Mouse (Mus musculus): ENCODE results near the gene Ptger1. TPM values are rescaled to one million over a fixed set of nuclear protein-coding genes. Genes with fewer than 3 reads are reported as not detected.

Gene Ptger1
- total and polyA plus RNA-seq, 2 experiments from 2014 or later = 0.20 TPM; not detected in 1

DNA sequence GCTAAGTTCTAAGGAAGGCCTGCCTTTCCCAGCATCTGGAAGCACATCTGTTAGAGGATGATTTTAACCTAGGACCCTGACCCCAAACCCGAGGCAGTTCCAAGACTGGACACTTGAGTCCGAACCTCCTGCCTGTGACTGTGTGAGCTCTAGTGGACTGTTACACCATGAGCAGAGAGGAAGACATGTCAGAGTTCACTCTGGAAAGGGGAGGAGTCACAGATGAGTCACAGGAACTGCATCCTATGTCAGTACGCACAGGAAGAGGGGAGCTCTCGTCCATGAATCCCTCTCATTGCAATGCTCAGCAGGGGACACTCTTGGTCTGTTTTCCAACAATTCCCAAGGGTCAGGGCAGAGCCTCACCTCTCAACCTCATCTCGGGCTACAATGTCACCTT, 6.5 kb downstream of the Ptger1 start:
- Histone ChIP-seq H3K4me2 (ENCODE audit: low read depth, low read length) (no peak overlapping the region), H3K4me1 (ENCODE audit: control insufficient read depth, insufficient read depth) (peaks cover 6% of the 10 kb centered on the region; the same call in 1 of the 2 replicates), H3K4me3 (ENCODE audit: low read depth, low read length) (no peak overlapping the region), H3K27ac (ENCODE audit: low read depth) (no peak overlapping the region), H3K9ac (replicated peaks; ENCODE audit: low read depth, low read length) (no peak overlapping the region), H3K36me3 (replicated peaks; ENCODE audit: control insufficient read depth, insufficient read depth, low read length) (peaks cover 72% of the 10 kb centered on the region), H3K27me3 (ENCODE audit: control insufficient read depth, insufficient read depth, low read length) (no peaks in the 10 kb centered on the region), H3K9me3 (replicated peaks; ENCODE audit: control insufficient read depth, low read length) (no peaks in the 10 kb centered on the region)
- 62% methylated on average over 5 of the region's 5 CpGs for WGBS
- no peak for DNase-seq (ENCODE audit: low spot score)
- no peak for TF ChIP-seq EP300 (IDR thresholded peaks at IDR 0.05; ENCODE audit: low read depth)
- TF ChIP-seq CTCF (IDR thresholded peaks at IDR 0.05; ENCODE audit: low read depth) = no peak
- peak; percentile 36; the same call in 1 of the 2 replicates for ATAC-seq (ENCODE audit: insufficient read depth, low read depth)

- 88% methylated on average over 5 of the region's 5 CpGs for WGBS
- Histone ChIP-seq H3K27me3 (ENCODE audit: control insufficient read depth, insufficient read depth, low read length) (no peaks in the 10 kb centered on the region), H3K27ac (ENCODE audit: low read depth) (no peak overlapping the region), H3K4me1 (ENCODE audit: control insufficient read depth, insufficient read depth) (no peaks in the 10 kb centered on the region), H3K4me2 (ENCODE audit: low read depth, low read length) (no peak overlapping the region), H3K36me3 (replicated peaks; ENCODE audit: control insufficient read depth, insufficient read depth, low read length) (peaks cover 87% of the 10 kb centered on the region), H3K4me3 (ENCODE audit: low read depth, low read length) (no peak overlapping the region), H3K9me3 (replicated peaks; ENCODE audit: control insufficient read depth, low read length) (no peaks in the 10 kb centered on the region), H3K9ac (replicated peaks; ENCODE audit: low read depth, low read length) (no peak overlapping the region)
- TF ChIP-seq CTCF (IDR thresholded peaks at IDR 0.05; ENCODE audit: low read depth) (no peak), EP300 (IDR thresholded peaks at IDR 0.05; ENCODE audit: low read depth) (no peak)
- ATAC-seq (ENCODE audit: insufficient read depth, low read depth) (no peak), DNase-seq (ENCODE audit: low spot score) (no peak)
Observed at GRCm38 (mm10) chr8:83674497-83674896, 8.0 kb downstream of the Ptger1 start.

- no peaks in the 10 kb centered on the region for H3K9me3 ChIP-seq (replicated peaks; ENCODE audit: control insufficient read depth, low read length)
- no peak overlapping the region for H3K4me3 ChIP-seq (ENCODE audit: low read depth, low read length)
- DNase-seq (ENCODE audit: low spot score) = no peak
- no peak overlapping the region for H3K9ac ChIP-seq (replicated peaks; ENCODE audit: low read depth, low read length)
- no peak overlapping the region for H3K4me2 ChIP-seq (ENCODE audit: low read depth, low read length)
- no peak overlapping the region for H3K27ac ChIP-seq (ENCODE audit: low read depth)
- H3K36me3 ChIP-seq (replicated peaks; ENCODE audit: control insufficient read depth, insufficient read depth, low read length) = peaks cover 81% of the 10 kb centered on the region
- ATAC-seq (ENCODE audit: insufficient read depth, low read depth) = no peak
- no peaks in the 10 kb centered on the region for H3K27me3 ChIP-seq (ENCODE audit: control insufficient read depth, insufficient read depth, low read length)
- TF ChIP-seq CTCF (IDR thresholded peaks at IDR 0.05; ENCODE audit: low read depth) = no peak
- no peak for TF ChIP-seq EP300 (IDR thresholded peaks at IDR 0.05; ENCODE audit: low read depth)
- no peaks in the 10 kb centered on the region; the same call in 1 of the 2 replicates for H3K4me1 ChIP-seq (ENCODE audit: control insufficient read depth, insufficient read depth)
- WGBS = 91% methylated on average over 12 of the region's 12 CpGs
Observed at GRCm38 (mm10) chr8:83679866-83680265, 13.4 kb downstream of the Ptger1 start.

DNA sequence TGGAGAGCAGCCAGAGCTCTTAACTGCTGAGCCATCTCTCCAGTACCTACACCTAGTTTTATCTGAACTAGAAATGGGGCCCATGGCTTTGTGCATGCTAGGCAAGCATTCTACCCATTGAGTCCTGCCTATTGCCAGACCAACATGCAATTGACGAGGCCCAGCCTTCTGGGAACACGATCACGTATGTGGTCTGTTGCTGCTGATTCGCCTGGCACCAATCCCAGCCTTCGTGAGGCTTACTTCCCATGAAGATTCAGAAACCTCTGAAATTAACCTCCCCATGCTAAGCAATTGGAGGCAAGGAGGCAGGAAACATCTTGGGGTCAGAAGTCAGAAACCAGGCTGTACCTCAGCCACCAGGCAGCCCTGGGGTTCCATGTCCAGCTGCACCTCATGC, 14.1 kb downstream of the Ptger1 start:
- H3K4me1 ChIP-seq (ENCODE audit: control insufficient read depth, insufficient read depth) = no peaks in the 10 kb centered on the region; the same call in 1 of the 2 replicates
- TF ChIP-seq CTCF (IDR thresholded peaks at IDR 0.05; ENCODE audit: low read depth) (no peak), EP300 (IDR thresholded peaks at IDR 0.05; ENCODE audit: low read depth) (no peak)
- H3K9ac ChIP-seq (replicated peaks; ENCODE audit: low read depth, low read length) = no peak overlapping the region
- H3K27ac ChIP-seq (ENCODE audit: low read depth) = no peak overlapping the region; the same call in 1 of the 2 replicates
- no peak overlapping the region for H3K4me3 ChIP-seq (ENCODE audit: low read depth, low read length)
- H3K36me3 ChIP-seq (replicated peaks; ENCODE audit: control insufficient read depth, insufficient read depth, low read length) = peaks cover 81% of the 10 kb centered on the region
- no peaks in the 10 kb centered on the region for H3K27me3 ChIP-seq (ENCODE audit: control insufficient read depth, insufficient read depth, low read length)
- no peak for DNase-seq (ENCODE audit: low spot score)
- ATAC-seq (ENCODE audit: insufficient read depth, low read depth) = no peak
- H3K4me2 ChIP-seq (ENCODE audit: low read depth, low read length) = no peak overlapping the region
- H3K9me3 ChIP-seq (replicated peaks; ENCODE audit: control insufficient read depth, low read length) = no peaks in the 10 kb centered on the region
- 59% methylated on average over 5 of the region's 5 CpGs for WGBS

- peak; percentile 39; the same call in 1 of the 2 replicates for ATAC-seq (ENCODE audit: insufficient read depth, low read depth)
- no peak for DNase-seq (ENCODE audit: low spot score)
- WGBS = 30% methylated on average over 6 of the region's 6 CpGs
- Histone ChIP-seq H3K9me3 (replicated peaks; ENCODE audit: control insufficient read depth, low read length) (no peaks in the 10 kb centered on the region), H3K27ac (ENCODE audit: low read depth) (no peak overlapping the region; the same call in 1 of the 2 replicates), H3K36me3 (replicated peaks; ENCODE audit: control insufficient read depth, insufficient read depth, low read length) (peaks cover 82% of the 10 kb centered on the region), H3K9ac (replicated peaks; ENCODE audit: low read depth, low read length) (no peak overlapping the region), H3K27me3 (ENCODE audit: control insufficient read depth, insufficient read depth, low read length) (no peaks in the 10 kb centered on the region), H3K4me1 (ENCODE audit: control insufficient read depth, insufficient read depth) (no peaks in the 10 kb centered on the region; the same call in 1 of the 2 replicates), H3K4me3 (ENCODE audit: low read depth, low read length) (no peak overlapping the region), H3K4me2 (ENCODE audit: low read depth, low read length) (no peak overlapping the region)
- TF ChIP-seq EP300 (IDR thresholded peaks at IDR 0.05; ENCODE audit: low read depth) = no peak
- TF ChIP-seq CTCF (IDR thresholded peaks at IDR 0.05; ENCODE audit: low read depth) = no peak
Observed at GRCm38 (mm10) chr8:83681099-83681498, 14.6 kb downstream of the Ptger1 start.

DNA sequence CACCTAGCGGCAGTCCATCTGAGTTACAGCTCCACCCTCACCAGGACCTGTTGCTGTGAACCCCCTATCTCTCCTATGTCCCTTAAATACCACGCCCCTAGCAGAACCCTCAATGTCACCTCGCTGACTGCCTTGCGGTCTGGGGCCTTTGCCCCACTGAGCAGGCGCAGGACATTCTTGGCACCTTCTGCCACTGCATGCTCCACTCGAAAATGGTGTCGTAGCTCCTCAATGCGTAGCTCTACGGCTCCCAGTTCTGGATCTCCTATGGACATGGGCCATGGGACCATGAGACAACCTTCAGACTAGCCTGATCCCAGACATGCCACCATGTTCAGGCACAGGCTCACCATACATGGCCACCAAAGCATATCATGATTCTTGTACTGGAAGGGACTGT, 18.0 kb downstream of the Ptger1 start:
- 85% methylated on average over 9 of the region's 9 CpGs for WGBS
- H3K9ac ChIP-seq (replicated peaks; ENCODE audit: low read depth, low read length) = no peak overlapping the region
- no peaks in the 10 kb centered on the region for H3K9me3 ChIP-seq (replicated peaks; ENCODE audit: control insufficient read depth, low read length)
- H3K27ac ChIP-seq (ENCODE audit: low read depth) = no peak overlapping the region
- H3K4me3 ChIP-seq (ENCODE audit: low read depth, low read length) = no peak overlapping the region
- 0 out of 2 replicates have a peak, but pooled peaks have one; percentile 40 for ATAC-seq (ENCODE audit: insufficient read depth, low read depth)
- H3K27me3 ChIP-seq (ENCODE audit: control insufficient read depth, insufficient read depth, low read length) = no peaks in the 10 kb centered on the region
- no peak for DNase-seq (ENCODE audit: low spot score)
- TF ChIP-seq CTCF (IDR thresholded peaks at IDR 0.05; ENCODE audit: low read depth) = no peak
- H3K4me1 ChIP-seq (ENCODE audit: control insufficient read depth, insufficient read depth) = no peaks in the 10 kb centered on the region; the same call in 1 of the 2 replicates
- peaks cover 79% of the 10 kb centered on the region for H3K36me3 ChIP-seq (replicated peaks; ENCODE audit: control insufficient read depth, insufficient read depth, low read length)
- no peak overlapping the region for H3K4me2 ChIP-seq (ENCODE audit: low read depth, low read length)
